Mouse (Mus musculus) liver, embryonic 12.5 days (tissue): ENCODE results near the gene Hspbap1. TPM values are rescaled to one million over a fixed set of nuclear protein-coding genes. Genes with fewer than 3 reads are reported as not detected.

Source experiments
- ATAC-seq: fragments of 200-750 bp; cut with Nextera tagmentation; 2 replicates; pipeline ENCODE4 v1.8.0; 2017; ENCODE audit warnings: moderate number of reproducible peaks, mild to moderate bottlenecking, moderate library complexity
- H3K27ac ChIP-seq: fragments of 300-500 bp; sonication (generic); 2 replicates; pipeline ENCODE4 v1.5.1; 2016; ENCODE audit warnings: mild to moderate bottlenecking
- H3K27me3 ChIP-seq: fragments of 300-500 bp; sonication (generic); replicated peaks from 2 replicates; pipeline ENCODE4 v1.6.1; 2016; ENCODE audit warnings: mild to moderate bottlenecking, moderate library complexity
- H3K36me3 ChIP-seq: fragments of 300-500 bp; sonication (generic); 2 replicates; pipeline ENCODE4 v1.6.1; 2016; ENCODE audit warnings: mild to moderate bottlenecking, moderate library complexity
- H3K4me1 ChIP-seq: fragments of 300-500 bp; sonication (generic); 2 replicates; pipeline ENCODE4 v1.6.1; 2016
- H3K4me2 ChIP-seq: fragments of 300-500 bp; sonication (generic); 2 replicates; pipeline ENCODE4 v1.6.1; 2016; ENCODE audit warnings: mild to moderate bottlenecking, moderate library complexity
- H3K4me3 ChIP-seq: fragments of 300-500 bp; sonication (generic); 2 replicates; pipeline ENCODE4 v1.5.1; 2016; ENCODE audit warnings: mild to moderate bottlenecking, moderate library complexity
- H3K9ac ChIP-seq: fragments of 300-500 bp; sonication (generic); 2 replicates; pipeline ENCODE4 v1.6.1; 2016; ENCODE audit warnings: mild to moderate bottlenecking, moderate library complexity
- H3K9me3 ChIP-seq: fragments of 300-500 bp; sonication (generic); replicated peaks from 2 replicates; pipeline ENCODE4 v1.6.1; 2016; ENCODE audit warnings: mild to moderate bottlenecking, moderate library complexity
- WGBS: fragments of 180-500 bp; shearing (Covaris S2); methylation state at CpG from one replicate; pipeline ENCODE4 v1.1.7; 2016; ENCODE audit not compliant: insufficient replicate concordance; 5-methylcytosine and 5-hydroxymethylcytosine counted together
- polyA plus RNA-seq: library from polyadenylated mRNA; unstranded; fragments of >200 nt; fragmentation: Nextera tagmentation; extraction: Ambion mirVana; gene quantifications from 2 replicates; pipeline ENCODE4 v1.2.1, GENCODE M21; 2016

Hspbap1 gene
- polyA plus RNA-seq, 1 experiment from 2014 or later = 22.4 TPM

- no peaks in the 10 kb centered on the region for H3K9me3 ChIP-seq
- no peaks in the 10 kb centered on the region for H3K27me3 ChIP-seq
- no peak overlapping the region for H3K9ac ChIP-seq
- no peak overlapping the region for H3K27ac ChIP-seq
- ATAC-seq = no peak
- WGBS = 77% methylated on average over 12 of the region's 12 CpGs
- H3K4me2 ChIP-seq = no peak overlapping the region
- no peak overlapping the region for H3K4me3 ChIP-seq
- H3K4me1 ChIP-seq = 0 out of 2 replicates have a peak, but pooled peaks cover 6% of the 10 kb centered on the region
- no peaks in the 10 kb centered on the region for H3K36me3 ChIP-seq
These were observed 27.8 kb upstream of the Hspbap1 start for GRCm38 (mm10) chr16:35742251-35742937.

- H3K9ac ChIP-seq = no peak overlapping the region
- WGBS = 74% methylated on average over 9 of the region's 9 CpGs
- H3K4me3 ChIP-seq = no peak overlapping the region
- no peak overlapping the region for H3K4me2 ChIP-seq
- H3K4me1 ChIP-seq = 0 out of 2 replicates have a peak, but pooled peaks cover under 1% of the 10 kb centered on the region
- H3K27ac ChIP-seq = no peak overlapping the region
- no peaks in the 10 kb centered on the region for H3K27me3 ChIP-seq
- ATAC-seq = no peak
- H3K9me3 ChIP-seq = no peaks in the 10 kb centered on the region
- H3K36me3 ChIP-seq = no peaks in the 10 kb centered on the region
These were observed 22.5 kb upstream of the Hspbap1 start for GRCm38 (mm10) chr16:35747417-35748236.

GRCm38 (mm10) chr16:35748237-35748603 is 22.0 kb upstream of the Hspbap1 start:
- Histone ChIP-seq H3K4me1 (0 out of 2 replicates have a peak, but pooled peaks cover 3% of the 10 kb centered on the region), H3K9me3 (no peaks in the 10 kb centered on the region), H3K9ac (no peak overlapping the region), H3K4me2 (no peak overlapping the region), H3K4me3 (no peak overlapping the region), H3K36me3 (no peaks in the 10 kb centered on the region), H3K27ac (no peak overlapping the region), H3K27me3 (no peaks in the 10 kb centered on the region)
- ATAC-seq = no peak
- 83% methylated on average over 7 of the region's 7 CpGs for WGBS

- 82% methylated on average over 7 of the region's 7 CpGs for WGBS
- no peak for ATAC-seq
- H3K9me3 ChIP-seq = no peaks in the 10 kb centered on the region
These were observed 20.8 kb upstream of the Hspbap1 start for GRCm38 (mm10) chr16:35749385-35749784.

GRCm38 (mm10) chr16:35751841-35752240 is 18.3 kb upstream of the Hspbap1 start:
- H3K36me3 ChIP-seq = no peaks in the 10 kb centered on the region
- no peak overlapping the region for H3K4me3 ChIP-seq
- H3K27ac ChIP-seq = no peak overlapping the region
- no peak overlapping the region for H3K4me2 ChIP-seq
- no peak for ATAC-seq
- no peaks in the 10 kb centered on the region for H3K9me3 ChIP-seq
- H3K4me1 ChIP-seq = peaks cover 24% of the 10 kb centered on the region
- 86% methylated on average over 4 of the region's 4 CpGs for WGBS
- no peak overlapping the region for H3K9ac ChIP-seq
- H3K27me3 ChIP-seq = no peaks in the 10 kb centered on the region

More at GRCm38 (mm10) chr16:35749385-35749784, 20.8 kb upstream of the Hspbap1 start:
- H3K4me3 ChIP-seq = no peak overlapping the region
- H3K4me2 ChIP-seq = no peak overlapping the region
- 0 out of 2 replicates have a peak, but pooled peaks cover 3% of the 10 kb centered on the region for H3K4me1 ChIP-seq
- no peaks in the 10 kb centered on the region for H3K36me3 ChIP-seq
- H3K9ac ChIP-seq = no peak overlapping the region
- H3K27ac ChIP-seq = no peak overlapping the region
- no peaks in the 10 kb centered on the region for H3K27me3 ChIP-seq

GRCm38 (mm10) chr16:35753926-35754325 is 16.2 kb upstream of the Hspbap1 start:
- no peak overlapping the region for H3K4me3 ChIP-seq
- peaks cover 32% of the 10 kb centered on the region for H3K4me1 ChIP-seq
- H3K36me3 ChIP-seq = no peaks in the 10 kb centered on the region
- ATAC-seq = no peak
- H3K9me3 ChIP-seq = no peaks in the 10 kb centered on the region
- no peak overlapping the region for H3K9ac ChIP-seq
- no peak overlapping the region for H3K27ac ChIP-seq
- no peaks in the 10 kb centered on the region for H3K27me3 ChIP-seq
- H3K4me2 ChIP-seq = no peak overlapping the region
- WGBS = 80% methylated on average over 5 of the region's 5 CpGs

- Histone ChIP-seq H3K4me2 (peak overlapping the region; percentile 36), H3K9me3 (no peaks in the 10 kb centered on the region), H3K4me3 (no peak overlapping the region), H3K9ac (no peak overlapping the region; the same call in 1 of the 2 replicates), H3K27ac (peak overlapping the region; percentile 62), H3K27me3 (no peaks in the 10 kb centered on the region), H3K36me3 (no peaks in the 10 kb centered on the region), H3K4me1 (peaks cover 37% of the 10 kb centered on the region)
- peak; percentile 81 for ATAC-seq
- WGBS = 65% methylated on average over 6 of the region's 6 CpGs
These were observed 14.5 kb upstream of the Hspbap1 start for GRCm38 (mm10) chr16:35755502-35756334.

- H3K4me2 ChIP-seq = no peak overlapping the region
- 61% methylated on average over 9 of the region's 9 CpGs for WGBS
- no peak overlapping the region for H3K27ac ChIP-seq
- H3K9ac ChIP-seq = no peak overlapping the region
- peaks cover 44% of the 10 kb centered on the region for H3K4me1 ChIP-seq
- no peaks in the 10 kb centered on the region for H3K9me3 ChIP-seq
- H3K4me3 ChIP-seq = no peak overlapping the region
- H3K27me3 ChIP-seq = no peaks in the 10 kb centered on the region
- ATAC-seq = 0 out of 2 replicates have a peak, but pooled peaks have one; percentile 34
- H3K36me3 ChIP-seq = no peaks in the 10 kb centered on the region
These were observed 13.5 kb upstream of the Hspbap1 start for GRCm38 (mm10) chr16:35756697-35757096.

GRCm38 (mm10) chr16:35759401-35759800 is 10.8 kb upstream of the Hspbap1 start:
- H3K4me3 ChIP-seq = no peak overlapping the region
- no peak overlapping the region for H3K4me2 ChIP-seq
- H3K27me3 ChIP-seq = no peaks in the 10 kb centered on the region
- no peaks in the 10 kb centered on the region for H3K36me3 ChIP-seq
- 67% methylated on average over 5 of the region's 5 CpGs for WGBS
- no peak overlapping the region for H3K9ac ChIP-seq
- no peaks in the 10 kb centered on the region for H3K9me3 ChIP-seq
- peaks cover 64% of the 10 kb centered on the region for H3K4me1 ChIP-seq
- no peak overlapping the region for H3K27ac ChIP-seq
- no peak for ATAC-seq

GRCm38 (mm10) chr16:35763590-35764296 is 6.4 kb upstream of the Hspbap1 start:
- H3K27ac ChIP-seq = peak overlapping the region; percentile 87
- peak; percentile 93 for ATAC-seq

GRCm38 (mm10) chr16:35764941-35765340 is 5.2 kb upstream of the Hspbap1 start:
- no peaks in the 10 kb centered on the region for H3K9me3 ChIP-seq
- peak overlapping the region; percentile 87 for H3K27ac ChIP-seq
- H3K4me3 ChIP-seq = no peak overlapping the region
- H3K4me2 ChIP-seq = peak overlapping the region; percentile 54
- ATAC-seq = no peak
- WGBS = 38% methylated on average over 1 of the region's 1 CpGs
- H3K9ac ChIP-seq = 0 out of 2 replicates have a peak overlapping the region, but pooled peaks have one; percentile 8
- no peaks in the 10 kb centered on the region for H3K36me3 ChIP-seq
- no peaks in the 10 kb centered on the region for H3K27me3 ChIP-seq
- H3K4me1 ChIP-seq = peaks cover 77% of the 10 kb centered on the region

More at GRCm38 (mm10) chr16:35763590-35764296, 6.4 kb upstream of the Hspbap1 start:
- H3K4me2 ChIP-seq = peak overlapping the region; percentile 54
- H3K4me3 ChIP-seq = peak overlapping the region; percentile 25
- no peaks in the 10 kb centered on the region for H3K27me3 ChIP-seq
- peak overlapping the region; percentile 69 for H3K9ac ChIP-seq
- H3K36me3 ChIP-seq = no peaks in the 10 kb centered on the region
- no peaks in the 10 kb centered on the region for H3K9me3 ChIP-seq
- peaks cover 77% of the 10 kb centered on the region for H3K4me1 ChIP-seq
- 19% methylated on average over 10 of the region's 11 CpGs for WGBS
